Mouse (Mus musculus) mature B cell (primary cell): ENCODE measurements around the gene Ppfia3.

Source experiments
- in situ Hi-C: fragments of 300-500 bp; cut with MboI; formaldehyde crosslinking; loops from 2 replicates; pipeline ENCODE4 v1.14.3; 2019

The Ppfia3 gene

DNA sequence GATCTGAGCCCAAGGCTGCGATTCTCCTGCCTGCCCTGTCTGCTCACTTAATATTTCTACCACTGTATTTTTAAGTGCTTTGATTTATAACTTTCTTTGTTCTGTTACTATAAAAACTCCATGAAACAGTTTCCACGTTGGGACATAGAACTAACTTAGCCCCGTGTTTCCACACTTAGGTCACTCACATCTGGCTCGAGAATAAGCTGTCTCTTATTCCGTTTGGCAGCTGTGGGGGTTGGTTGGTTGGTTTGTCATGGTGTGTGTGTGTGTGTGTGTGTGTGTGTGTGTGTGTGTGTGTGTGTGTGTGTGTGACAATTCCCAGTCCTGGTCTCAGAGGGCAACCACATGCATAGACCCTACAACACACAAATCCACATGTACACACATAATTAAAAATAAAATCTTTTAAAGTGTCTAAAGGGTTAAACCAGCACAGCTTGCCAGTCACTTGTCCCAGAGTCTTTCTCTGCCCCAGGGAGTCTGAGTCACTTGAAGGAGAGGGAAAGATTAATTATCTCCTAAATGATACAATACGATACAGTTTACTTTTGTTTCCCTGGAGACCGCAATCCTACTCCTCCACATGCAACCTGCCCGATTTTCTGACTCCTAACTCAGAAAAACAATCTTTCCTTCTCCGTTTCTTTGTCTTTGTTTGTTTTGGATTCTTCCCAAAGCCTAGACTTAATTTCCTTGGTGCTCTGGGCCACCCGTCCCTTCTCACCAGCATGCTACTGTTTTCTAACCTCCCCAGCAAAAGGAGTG lies 53.9 kb downstream of the Ppfia3 start:
- in situ Hi-C loops, result no loop called here

GRCm38 (mm10) chr7:45312023-45312422 lies 54.8 kb downstream of the Ppfia3 start:
- in situ Hi-C loops, result no loop called here

DNA sequence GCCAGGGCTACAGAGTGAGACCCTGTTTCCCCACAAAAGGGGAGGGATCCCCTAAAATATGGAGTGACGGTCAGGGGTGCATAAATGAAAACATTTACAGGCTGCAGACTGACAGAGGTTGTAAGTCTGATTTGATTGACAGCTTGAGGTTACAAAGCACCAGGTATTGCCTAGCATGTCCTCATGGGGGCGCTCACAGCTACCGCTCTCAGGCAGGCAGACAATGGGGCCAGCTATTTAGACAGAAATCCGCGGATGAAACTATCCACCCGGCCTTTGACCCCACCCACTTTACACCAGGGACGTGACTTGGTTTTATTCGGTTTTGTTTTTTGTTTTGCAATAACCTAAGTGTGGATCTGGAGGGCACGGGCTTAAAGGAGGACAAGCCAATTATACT lies 57.4 kb downstream of the Ppfia3 start:
- in situ Hi-C loops, result no loop called here

DNA sequence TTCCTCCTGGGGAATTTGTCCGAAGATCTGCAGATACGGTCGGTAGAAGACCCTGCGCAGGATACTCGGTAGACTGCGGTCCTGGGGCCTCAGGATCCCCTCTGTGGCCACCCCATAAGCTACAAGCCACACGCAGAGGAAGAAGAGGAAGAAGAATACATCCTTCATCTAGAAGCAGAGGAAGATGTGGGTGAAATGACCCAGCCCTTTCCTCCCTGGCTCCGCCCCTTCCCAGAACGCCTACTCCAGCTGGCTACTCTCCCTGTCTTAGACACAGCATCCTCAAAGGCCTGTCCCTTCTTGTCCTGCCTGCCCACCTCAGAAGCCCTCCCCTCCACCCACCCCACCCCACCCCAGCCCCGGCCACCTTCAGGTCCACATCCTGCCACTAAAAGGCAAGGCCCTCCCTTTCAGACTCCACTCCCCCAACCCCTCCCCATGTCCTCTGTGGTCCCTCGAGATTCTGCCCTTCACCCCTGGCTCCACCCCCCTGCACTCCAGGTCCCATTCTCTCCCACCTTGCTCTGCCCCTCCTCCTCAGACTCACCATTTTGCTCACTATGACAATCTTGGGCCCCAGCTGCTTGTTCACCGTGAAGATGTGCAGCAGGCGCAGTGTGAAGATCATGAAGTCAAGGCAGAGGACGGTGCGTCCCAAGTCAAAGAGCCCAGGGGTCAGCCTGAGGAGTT lies 58.1 kb downstream of the Ppfia3 start:
- in situ Hi-C loops, result no loop called here

DNA sequence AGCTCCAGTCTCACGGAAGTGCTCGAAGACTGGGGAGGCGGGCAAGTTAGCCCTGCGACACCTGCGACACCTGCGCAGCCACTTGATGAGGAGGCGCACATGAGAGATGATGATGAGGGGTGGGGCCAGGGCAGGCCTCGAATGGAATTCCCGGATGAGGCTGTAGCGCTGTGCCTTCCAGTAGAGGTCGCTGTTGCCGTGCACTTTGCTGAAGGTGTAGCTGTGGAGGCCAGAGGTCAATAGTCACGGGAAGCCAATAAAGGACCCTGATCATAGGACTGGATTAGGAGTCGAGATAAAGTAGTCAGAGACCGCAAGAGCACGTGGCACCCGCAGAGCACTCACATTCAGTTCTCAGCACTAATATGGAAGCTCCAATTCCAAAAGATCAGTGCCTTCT lies 61.5 kb downstream of the Ppfia3 start:
- in situ Hi-C loops, result no loop called here

DNA sequence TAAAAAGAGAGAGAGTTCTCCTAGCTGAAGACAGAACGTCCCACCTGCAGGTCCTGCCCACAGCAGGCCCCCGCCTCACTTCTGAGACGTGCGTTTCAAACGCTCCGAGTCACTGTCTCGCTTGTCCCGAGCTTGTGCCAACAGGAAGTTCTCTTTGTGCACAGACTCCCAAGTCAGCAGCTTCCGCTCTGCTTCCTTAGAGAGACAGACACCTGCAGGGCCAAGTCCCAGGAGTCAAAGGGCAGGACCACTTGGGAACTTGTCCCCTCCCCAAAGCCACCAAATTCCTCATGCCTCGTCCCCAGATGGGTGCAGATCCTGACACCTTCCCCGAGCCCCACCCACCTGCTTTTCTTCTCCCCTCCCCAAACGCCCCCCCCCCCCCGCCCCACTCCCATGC lies 62.0 kb downstream of the Ppfia3 start:
- in situ Hi-C loops, result no loop called here

- in situ Hi-C loops, result no loop called here
These were observed 64.2 kb downstream of the Ppfia3 start for GRCm38 (mm10) chr7:45302626-45303025.

DNA sequence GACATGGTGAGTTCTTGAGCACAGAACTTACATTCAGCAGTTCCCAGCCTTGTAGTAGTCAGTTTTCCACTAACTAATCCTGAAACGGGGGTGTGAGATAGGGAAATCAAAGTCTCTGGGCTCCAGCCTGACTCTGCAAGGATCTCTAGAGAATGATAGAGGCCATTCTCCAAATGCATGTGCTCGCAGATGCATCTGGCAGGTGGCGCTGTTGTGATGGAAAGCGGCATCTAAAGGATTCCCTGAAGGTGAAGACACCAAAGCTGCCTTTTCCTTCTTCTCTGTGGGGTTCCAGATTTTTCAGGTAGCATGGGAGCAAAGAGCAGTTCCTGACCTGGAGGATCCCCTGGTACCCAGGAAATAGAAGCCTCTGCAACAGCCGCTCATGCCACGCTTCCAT lies 66.5 kb downstream of the Ppfia3 start:
- in situ Hi-C loops, result no loop called here

GRCm38 (mm10) chr7:45299752-45300151 lies 67.1 kb downstream of the Ppfia3 start:
- in situ Hi-C loops, result no loop called here

DNA sequence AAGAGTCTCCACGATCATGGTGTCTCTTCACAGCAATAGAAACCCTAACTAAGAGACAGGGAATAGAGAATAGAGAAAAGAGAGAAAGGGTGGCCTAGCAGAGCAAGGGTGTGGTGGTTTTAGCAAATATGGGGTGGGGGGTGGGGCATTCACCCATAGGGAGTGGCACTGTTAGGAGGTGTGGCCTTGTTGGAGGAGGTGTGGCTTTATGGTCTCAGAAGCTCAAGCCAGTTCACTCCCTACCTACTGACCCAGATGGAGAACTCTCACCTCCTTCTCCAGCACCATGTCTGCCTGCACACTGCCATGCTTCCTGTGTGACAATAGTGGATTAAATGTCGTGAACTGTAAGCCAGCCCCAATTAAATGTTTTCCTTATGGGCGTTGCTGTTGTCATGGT lies 69.3 kb downstream of the Ppfia3 start:
- in situ Hi-C loops, result no loop called here

GRCm38 (mm10) chr7:45296626-45297025 lies 70.2 kb downstream of the Ppfia3 start:
- in situ Hi-C loops, result no loop called here
